Mouse (Mus musculus): ENCODE measurements around the gene Clpsl2.

Gene Clpsl2

GRCm38 (mm10) chr17:28549111-28549510 lies at the start of gene Clpsl2:
Clpsl2 (plus strand) TSS chr17:28549411.
- no peak for DNase-seq (ENCODE audit: low read depth in 1 of 2, low spot score in 2 of 2)

GRCm38 (mm10) chr17:28500465-28500864 lies 48.7 kb upstream of the Clpsl2 start:
- DNase-seq (ENCODE audit: low read depth in 1 of 2, low spot score in 2 of 2): no peak

- no peak for DNase-seq (ENCODE audit: low read depth in 1 of 2, low spot score in 2 of 2)
Observed at GRCm38 (mm10) chr17:28502196-28502821, 46.9 kb upstream of the Clpsl2 start.

- DNase-seq (ENCODE audit: low read depth in 1 of 2, low spot score in 2 of 2): no peak
Observed at GRCm38 (mm10) chr17:28504182-28504581, 45.0 kb upstream of the Clpsl2 start.

- DNase-seq (ENCODE audit: low read depth in 1 of 2, low spot score in 2 of 2): no peak
Observed at GRCm38 (mm10) chr17:28505591-28505990, 43.6 kb upstream of the Clpsl2 start.

GRCm38 (mm10) chr17:28506895-28507294 lies 42.3 kb upstream of the Clpsl2 start:
- DNase-seq (ENCODE audit: low read depth in 1 of 2, low spot score in 2 of 2): no peak

GRCm38 (mm10) chr17:28507496-28507895 lies 41.7 kb upstream of the Clpsl2 start:
- no peak for DNase-seq (ENCODE audit: low read depth in 1 of 2, low spot score in 2 of 2)

GRCm38 (mm10) chr17:28510445-28511342 lies 38.5 kb upstream of the Clpsl2 start:
- DNase-seq (ENCODE audit: low read depth in 1 of 2, low spot score in 2 of 2): peak in 1 of 2 experiments; percentile 31

GRCm38 (mm10) chr17:28511616-28512541 lies 37.3 kb upstream of the Clpsl2 start:
- DNase-seq (ENCODE audit: low read depth in 1 of 2, low spot score in 2 of 2): no peak

GRCm38 (mm10) chr17:28512696-28513095 lies 36.5 kb upstream of the Clpsl2 start:
- DNase-seq (ENCODE audit: low read depth in 1 of 2, low spot score in 2 of 2): no peak

- no peak for DNase-seq (ENCODE audit: low read depth in 1 of 2, low spot score in 2 of 2)
Observed at GRCm38 (mm10) chr17:28513337-28513736, 35.9 kb upstream of the Clpsl2 start.

GRCm38 (mm10) chr17:28513844-28514243 lies 35.4 kb upstream of the Clpsl2 start:
- DNase-seq (ENCODE audit: low read depth in 1 of 2, low spot score in 2 of 2): peak in 1 of 2 experiments; percentile 13

- DNase-seq (ENCODE audit: low read depth in 1 of 2, low spot score in 2 of 2): no peak
Observed at GRCm38 (mm10) chr17:28514555-28514954, 34.7 kb upstream of the Clpsl2 start.

GRCm38 (mm10) chr17:28515431-28516341 lies 33.5 kb upstream of the Clpsl2 start:
- DNase-seq (ENCODE audit: low read depth in 1 of 2, low spot score in 2 of 2): peak in 1 of 2 experiments; percentile 27

GRCm38 (mm10) chr17:28516881-28517280 lies 32.3 kb upstream of the Clpsl2 start:
- no peak for DNase-seq (ENCODE audit: low read depth in 1 of 2, low spot score in 2 of 2)

- no peak for DNase-seq (ENCODE audit: low read depth in 1 of 2, low spot score in 2 of 2)
Observed at GRCm38 (mm10) chr17:28517441-28517955, 31.7 kb upstream of the Clpsl2 start, which contains the start of gene Fkbp5. Fkbp5 (minus strand) TSS chr17:28517527.

GRCm38 (mm10) chr17:28517956-28518614 lies 31.1 kb upstream of the Clpsl2 start:
- DNase-seq (ENCODE audit: low read depth in 1 of 2, low spot score in 2 of 2): peak; percentile 27 to 42

GRCm38 (mm10) chr17:28518615-28519071 lies 30.6 kb upstream of the Clpsl2 start:
- no peak for DNase-seq (ENCODE audit: low read depth in 1 of 2, low spot score in 2 of 2)

- DNase-seq (ENCODE audit: low read depth in 1 of 2, low spot score in 2 of 2): no peak
Observed at GRCm38 (mm10) chr17:28519827-28520226, 29.4 kb upstream of the Clpsl2 start.
